Mouse (Mus musculus) kidney, adult 2 months (tissue): ENCODE data around the gene Jup. TPM values are rescaled to one million over a fixed set of nuclear protein-coding genes. Genes with fewer than 3 reads are reported as not detected.

ENCODE experiments used
- DNase-seq: peaks from one replicate; pipeline ENCODE4 v3.0.0; 2021
- H3K27ac ChIP-seq: fragments of 200-500 bp; 2 replicates; pipeline ENCODE4 v1.5.1; 2012; ENCODE audit warnings: low read depth, low read length, control low read depth, inconsistent platforms; ENCODE audit not compliant: insufficient read depth
- H3K27me3 ChIP-seq: fragments of 200-500 bp; replicated peaks from 2 replicates; pipeline ENCODE4 v1.6.1; 2012; ENCODE audit warnings: mild to moderate bottlenecking, moderate library complexity, low read length, inconsistent platforms; ENCODE audit not compliant: control insufficient read depth, insufficient read depth
- H3K36me3 ChIP-seq: fragments of 200-500 bp; 2 replicates; pipeline ENCODE4 v1.6.1; 2012; ENCODE audit warnings: mild to moderate bottlenecking, moderate library complexity, low read length, inconsistent platforms; ENCODE audit not compliant: control insufficient read depth, insufficient read depth
- H3K4me1 ChIP-seq: fragments of 200-500 bp; 2 replicates; pipeline ENCODE4 v1.6.1; 2011; ENCODE audit warnings: low read length; ENCODE audit not compliant: control insufficient read depth, insufficient read depth
- H3K4me3 ChIP-seq: fragments of 200-500 bp; 2 replicates; pipeline ENCODE4 v1.5.1; 2011; ENCODE audit warnings: mild to moderate bottlenecking, low read depth, low read length, control low read depth; ENCODE audit not compliant: insufficient read depth
- CTCF ChIP-seq: fragments of 200-500 bp; conservative IDR thresholded peaks from 2 replicates; pipeline ENCODE4 v1.5.1; 2011; ENCODE audit warnings: low read depth, mild to moderate bottlenecking, control low read depth, low read length, moderate library complexity, mixed read lengths; ENCODE audit not compliant: insufficient read depth, insufficient read length
- POLR2A ChIP-seq: fragments of 200-500 bp; IDR thresholded peaks from one replicate; pipeline ENCODE4 v1.6.1; 2011; ENCODE audit warnings: low read depth, low read length, control low read depth
- WGBS: fragments of 180-500 bp; shearing (Covaris S2); methylation state at CpG from one replicate; pipeline ENCODE4 v1.1.7; 2018; 5-methylcytosine and 5-hydroxymethylcytosine counted together
- polyA plus RNA-seq: library from polyadenylated mRNA; depleted of rRNA; stranded (reverse); fragments of >200 nt; gene quantifications from 2 replicates; pipeline ENCODE4 v1.2.3, GENCODE M21; 2012; rRNA removed

Jup gene
- 220 and 229 TPM in 2 replicates for polyA plus RNA-seq

GRCm38 (mm10) chr11:100397600-100398389 is at the start of gene Jup:
Jup (minus strand) TSS chr11:100397763.
- Histone ChIP-seq H3K4me3 (peak within 1 kb of the TSS; percentile 86), H3K4me1 (peaks cover 31% of the 10 kb centered on the region), H3K36me3 (no peaks in the 10 kb centered on the region), H3K27me3 (no peaks in the 10 kb centered on the region), H3K27ac (peak within 1 kb of the TSS; percentile 95)
- peak; percentile 100 for DNase-seq
- 1% methylated on average over 37 of the region's 37 CpGs for WGBS
- TF ChIP-seq CTCF (no peak), POLR2A (peak; percentile 99)

- Histone ChIP-seq H3K36me3 (no peaks in the 10 kb centered on the region), H3K4me3 (no peak overlapping the region), H3K27me3 (no peaks in the 10 kb centered on the region), H3K27ac (no peak overlapping the region), H3K4me1 (0 out of 2 replicates have a peak, but pooled peaks cover 2% of the 10 kb centered on the region)
- DNase-seq, result peak; percentile 62
- TF ChIP-seq CTCF, result no peak
- no peak for TF ChIP-seq POLR2A
- 41% methylated on average over 6 of the region's 6 CpGs for WGBS
Observed at GRCm38 (mm10) chr11:100442625-100443024, 45.1 kb upstream of the Jup start.

GRCm38 (mm10) chr11:100441797-100442196 is 44.2 kb upstream of the Jup start, which contains the start of the genes Nt5c3b and Klhl10:
Nt5c3b (minus strand) TSS chr11:100441808.
Klhl10 (plus strand) TSS chr11:100441917.
- H3K27me3 ChIP-seq, result no peaks in the 10 kb centered on the region
- no peak for DNase-seq
- TF ChIP-seq CTCF (no peak), POLR2A (no peak)
- no peaks in the 10 kb centered on the region for H3K36me3 ChIP-seq
- WGBS, result 53% methylated on average over 8 of the region's 8 CpGs
- H3K4me3 ChIP-seq, result peak within 1 kb of the TSS; percentile 87
- H3K27ac ChIP-seq, result no peak within 1 kb of the TSS
- 0 out of 2 replicates have a peak, but pooled peaks cover 3% of the 10 kb centered on the region for H3K4me1 ChIP-seq

GRCm38 (mm10) chr11:100440691-100441522 is 43.3 kb upstream of the Jup start:
- Histone ChIP-seq H3K27ac (no peak overlapping the region), H3K4me1 (0 out of 2 replicates have a peak, but pooled peaks cover 3% of the 10 kb centered on the region), H3K36me3 (no peaks in the 10 kb centered on the region), H3K4me3 (peak overlapping the region; percentile 87), H3K27me3 (no peaks in the 10 kb centered on the region)
- WGBS, result 2% methylated on average over 52 of the region's 52 CpGs
- peak; percentile 81 for DNase-seq
- TF ChIP-seq POLR2A (peak; percentile 34), CTCF (no peak)

GRCm38 (mm10) chr11:100437901-100438300 is 40.3 kb upstream of the Jup start:
- H3K27me3 ChIP-seq, result no peaks in the 10 kb centered on the region
- no peaks in the 10 kb centered on the region for H3K36me3 ChIP-seq
- H3K4me1 ChIP-seq, result 0 out of 2 replicates have a peak, but pooled peaks cover 3% of the 10 kb centered on the region
- no peak overlapping the region for H3K27ac ChIP-seq
- DNase-seq, result peak; percentile 68
- TF ChIP-seq POLR2A, result no peak
- TF ChIP-seq CTCF, result no peak
- 39% methylated on average over 1 of the region's 1 CpGs for WGBS
- no peak overlapping the region for H3K4me3 ChIP-seq

- DNase-seq, result no peak
- WGBS, result 82% methylated on average over 9 of the region's 9 CpGs
- no peak overlapping the region for H3K27ac ChIP-seq
- 0 out of 2 replicates have a peak, but pooled peaks cover 3% of the 10 kb centered on the region for H3K4me1 ChIP-seq
- no peaks in the 10 kb centered on the region for H3K27me3 ChIP-seq
- no peaks in the 10 kb centered on the region for H3K36me3 ChIP-seq
- no peak overlapping the region for H3K4me3 ChIP-seq
- TF ChIP-seq CTCF (no peak), POLR2A (no peak)
Observed at GRCm38 (mm10) chr11:100435678-100436246, 38.2 kb upstream of the Jup start.

- no peak for TF ChIP-seq POLR2A
- no peak for TF ChIP-seq CTCF
- Histone ChIP-seq H3K27me3 (no peaks in the 10 kb centered on the region), H3K4me3 (no peak overlapping the region), H3K36me3 (no peaks in the 10 kb centered on the region), H3K4me1 (no peaks in the 10 kb centered on the region), H3K27ac (no peak overlapping the region)
- WGBS, result 95% methylated on average over 5 of the region's 5 CpGs
- DNase-seq, result no peak
Observed at GRCm38 (mm10) chr11:100432002-100432401, 34.4 kb upstream of the Jup start.
